Mouse (Mus musculus) small intestine, adult 2 months (tissue): ENCODE measurements around the gene Atf3.

ENCODE experiments used
- CTCF ChIP-seq: fragments of 200-500 bp; IDR thresholded peaks from 2 replicates; pipeline ENCODE4 v1.5.1; 2012; ENCODE audit warnings: low read depth, mild to moderate bottlenecking, control low read depth, inconsistent platforms, low read length, moderate library complexity, mixed read lengths; ENCODE audit not compliant: insufficient replicate concordance, insufficient read length; ENCODE audit errors: extremely low read depth
- POLR2A ChIP-seq: fragments of 200-500 bp; IDR thresholded peaks from 2 replicates; pipeline ENCODE4 v1.6.1; 2012; ENCODE audit warnings: low read depth, mild to moderate bottlenecking, control low read depth, inconsistent platforms, low read length, moderate library complexity

DNA sequence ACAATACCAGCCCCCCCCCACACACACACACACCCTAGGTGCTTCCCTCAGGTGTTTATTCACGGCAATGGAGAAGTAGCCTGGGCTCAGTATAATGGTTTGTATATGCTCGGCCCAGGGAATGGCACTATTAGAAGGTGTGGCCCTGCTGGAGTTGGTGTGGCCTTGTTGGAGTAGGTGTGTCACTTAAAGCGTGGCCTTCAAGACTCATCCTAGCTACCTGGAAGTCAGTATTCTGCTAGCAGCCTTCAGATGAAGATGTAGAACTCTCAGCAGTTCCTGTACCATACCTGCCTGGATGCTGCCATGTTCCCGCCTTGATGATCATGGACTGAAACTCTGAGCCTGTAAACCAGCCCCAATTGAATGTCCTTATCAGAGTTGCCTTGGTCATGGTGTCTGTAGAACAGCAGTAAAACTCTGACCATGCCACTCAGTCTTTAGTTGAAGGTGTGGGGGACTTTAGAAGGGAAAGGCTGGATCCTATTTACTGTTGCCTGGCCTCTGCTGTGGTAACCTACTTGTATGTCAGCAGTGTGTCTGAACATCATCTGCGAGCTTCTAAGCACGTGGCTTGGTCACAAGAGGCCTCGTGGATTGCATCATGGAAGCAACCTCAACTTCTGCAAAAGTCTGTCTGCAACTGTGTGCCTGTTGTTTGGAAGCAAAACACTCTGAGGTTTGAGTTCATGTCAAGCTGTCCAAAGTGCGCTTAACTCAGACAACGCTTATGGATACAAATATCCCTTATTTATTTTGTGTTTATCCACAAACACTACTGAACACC, 16.8 kb downstream of the Atf3 start:
- TF ChIP-seq CTCF (no peak), POLR2A (no peak)
